Mouse (Mus musculus) heart, postnatal 36 days (tissue): ENCODE data around the gene Ift46. TPM values are rescaled to one million over a fixed set of nuclear protein-coding genes. Genes with fewer than 3 reads are reported as not detected.

ENCODE experiments used
- DNase-seq, 2 experiments: peaks; one replicate each; pipeline ENCODE4 v3.0.0; 2021 to 2022
- intact Hi-C: fragments of 180-260 bp; cut with DNase I; formaldehyde crosslinking; loops from one replicate; pipeline ENCODE4 v1.15.1; 2025
- total RNA-seq, 2 experiments: library from RNA; stranded (reverse); gene quantifications; 2 replicates each; pipeline ENCODE4 v1.2.3; 2021

Gene Ift46
- 10 to 100 TPM; 27.2 to 41.2 TPM for total RNA-seq

GRCm38 (mm10) chr9:44767101-44768028 lies at the start of gene Ift46, which contains the start of gene Arcn1:
Gene Ift46, plus strand, starts transcription at chr9:44767908.
Gene Arcn1, minus strand, starts transcription at chr9:44767845.
- intact Hi-C loops = loop anchor here (5.0 kb wide), 1 partner anchor 155 kb away; the partner anchor contains the start of gene Atp5l
- peak; percentile 81 to 92 for DNase-seq

- no peak for DNase-seq
- intact Hi-C loops = no loop called here
Observed at GRCm38 (mm10) chr9:44718937-44719631, 48.6 kb upstream of the Ift46 start.

GRCm38 (mm10) chr9:44719632-44720357 lies 47.9 kb upstream of the Ift46 start:
- intact Hi-C loops = no loop called here
- DNase-seq = no peak

- DNase-seq = peak; percentile 37 to 40
- intact Hi-C loops = no loop called here
Observed at GRCm38 (mm10) chr9:44720358-44721153, 47.2 kb upstream of the Ift46 start.

- intact Hi-C loops = no loop called here
- peak; percentile 87 to 90 for DNase-seq
Observed at GRCm38 (mm10) chr9:44721154-44721876, 46.4 kb upstream of the Ift46 start.

- intact Hi-C loops = loop anchor here (1.0 kb wide), 1 partner anchor 48 kb away; no protein-coding TSS in a partner anchor
- DNase-seq = peak in 1 of 2 experiments; percentile 40
Observed at GRCm38 (mm10) chr9:44721877-44722186, 45.9 kb upstream of the Ift46 start.

- no peak for DNase-seq
- intact Hi-C loops = loop anchor here (1.0 kb wide), 1 partner anchor 48 kb away; no protein-coding TSS in a partner anchor
Observed at GRCm38 (mm10) chr9:44722575-44722974, 45.1 kb upstream of the Ift46 start.

GRCm38 (mm10) chr9:44723008-44723407 lies 44.7 kb upstream of the Ift46 start:
- DNase-seq = no peak
- intact Hi-C loops = no loop called here

- DNase-seq = no peak
- intact Hi-C loops = no loop called here
Observed at GRCm38 (mm10) chr9:44723521-44724041, 44.1 kb upstream of the Ift46 start.

- intact Hi-C loops = no loop called here
- peak; percentile 51 to 61 for DNase-seq
Observed at GRCm38 (mm10) chr9:44724223-44724622, 43.5 kb upstream of the Ift46 start.

GRCm38 (mm10) chr9:44724665-44725064 lies 43.0 kb upstream of the Ift46 start:
- intact Hi-C loops = no loop called here

GRCm38 (mm10) chr9:44726431-44727146 lies 41.1 kb upstream of the Ift46 start:
- intact Hi-C loops = no loop called here
- DNase-seq = no peak

More at GRCm38 (mm10) chr9:44724665-44725064, 43.0 kb upstream of the Ift46 start:
- DNase-seq = no peak

GRCm38 (mm10) chr9:44727441-44727840 lies 40.3 kb upstream of the Ift46 start:
- DNase-seq = no peak
- intact Hi-C loops = no loop called here

GRCm38 (mm10) chr9:44732130-44732549 lies 35.6 kb upstream of the Ift46 start:
- intact Hi-C loops = loop anchor here (2.0 to 5.0 kb wide), 2 partner anchors 39 to 125 kb away; no protein-coding TSS in a partner anchor
- no peak for DNase-seq

GRCm38 (mm10) chr9:44732921-44733530 lies 34.7 kb upstream of the Ift46 start:
- peak; percentile 53 to 64 for DNase-seq
- intact Hi-C loops = loop anchor here (2.0 to 5.0 kb wide), 2 partner anchors 40 to 126 kb away; no protein-coding TSS in a partner anchor

GRCm38 (mm10) chr9:44733671-44734523 lies 33.8 kb upstream of the Ift46 start:
- intact Hi-C loops = loop anchor here (2.0 to 5.0 kb wide), 3 partner anchors 41 to 127 kb away; no protein-coding TSS in a partner anchor
- DNase-seq = peak; percentile 79 to 88
